Mouse (Mus musculus): Measurements from ENCODE around the gene Hist1h2bc. TPM values are rescaled to one million over a fixed set of nuclear protein-coding genes. Genes with fewer than 3 reads are reported as not detected.
"Not testable (repeated sequence)": the region's sequence is repeated elsewhere in the genome, so short reads cannot be mapped to it uniquely, and the experiment has no call there.

The Hist1h2bc gene
- polyA plus RNA-seq, 1 experiment = 55.8 TPM

DNA sequence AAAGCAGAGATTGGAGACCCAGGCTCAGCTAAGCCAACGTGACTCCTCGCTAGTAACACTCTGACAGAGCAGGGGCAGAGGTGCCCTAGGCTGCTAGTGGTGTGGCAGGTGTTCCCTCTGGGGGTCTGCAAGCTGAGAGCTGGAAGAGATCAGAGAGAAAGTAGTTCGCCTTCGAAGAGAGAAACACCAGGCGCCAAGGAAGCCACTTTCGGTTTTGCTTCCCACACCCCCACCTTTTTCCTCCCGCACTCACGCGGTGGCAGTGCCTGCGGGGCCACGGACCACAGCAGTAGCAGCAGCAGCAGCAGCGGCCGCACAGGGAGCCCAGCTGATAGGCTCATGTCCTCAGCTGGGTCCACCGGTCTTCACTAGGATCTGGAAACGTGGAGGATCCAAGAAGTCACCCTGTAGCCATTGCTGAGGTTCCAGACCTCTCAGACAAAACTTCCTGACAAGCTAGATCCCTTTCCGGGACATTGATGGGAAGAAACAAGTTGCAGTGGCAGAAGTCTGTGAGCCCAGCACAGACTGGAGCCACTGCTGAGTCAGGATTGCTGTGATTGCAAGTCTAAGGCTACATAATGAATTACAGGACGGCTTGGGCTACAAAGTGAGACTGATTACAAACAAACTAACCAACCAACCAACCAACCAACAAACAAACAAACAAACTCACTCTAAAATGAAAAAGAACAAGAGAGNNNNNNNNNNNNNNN is 26.5 kb downstream of the Hist1h2bc start, which contains the start of gene Hfe:
Hfe (minus strand) TSS at position 481 of the 716 bp plus-strand sequence.
- Histone ChIP-seq H3K27ac (ENCODE audit: insufficient read depth, low read depth, low read length) (peak within 1 kb of the TSS; percentile 87), H3K4me1 (ENCODE audit: control insufficient read depth, insufficient read depth, low read length) (peaks cover 47% of the 10 kb centered on the region), H3K4me3 (ENCODE audit: insufficient read depth, low read length) (peak within 1 kb of the TSS; percentile 84)
- no peak for TF ChIP-seq POLR2A (IDR thresholded peaks at IDR 0.05; ENCODE audit: borderline replicate concordance, low read depth, low read length)
- TF ChIP-seq CTCF (IDR thresholded peaks at IDR 0.05; ENCODE audit: low read depth, low read length) = no peak

DNA sequence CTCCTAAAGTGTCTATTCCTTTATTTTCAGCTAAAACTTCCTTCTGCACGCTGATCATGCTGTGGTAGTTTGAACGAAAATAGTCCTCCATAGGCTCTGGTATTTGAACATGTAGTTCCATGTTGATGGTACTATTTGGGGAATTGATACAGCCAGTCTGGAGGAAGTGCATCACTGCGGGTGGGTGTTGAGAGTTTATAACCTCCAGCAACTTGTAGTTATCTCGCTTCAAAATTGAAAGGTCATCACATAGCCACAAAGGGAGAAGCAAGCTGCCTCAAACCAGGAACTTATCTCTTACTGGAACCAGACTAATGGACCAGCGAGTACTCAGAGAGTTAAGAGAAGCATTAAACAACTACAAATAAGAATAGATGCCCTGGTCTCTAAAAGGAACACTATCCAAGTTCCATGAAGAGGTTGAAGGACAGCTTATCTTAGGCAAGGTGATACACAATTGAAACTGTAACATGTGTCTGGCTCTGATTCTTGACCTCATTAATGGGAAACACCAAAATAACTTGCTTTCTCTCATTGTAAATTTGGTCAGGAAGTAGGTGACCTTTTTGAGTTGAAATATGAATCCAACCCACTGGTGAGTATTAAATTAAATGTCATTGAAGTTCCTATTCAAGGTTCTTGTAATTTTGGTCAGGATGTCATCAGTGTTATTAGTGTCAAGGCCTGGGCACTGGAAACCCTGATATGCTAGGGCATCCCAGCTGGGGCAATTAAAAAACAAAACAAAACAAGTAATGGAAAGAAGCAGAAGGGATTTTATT is 32.5 kb downstream of the Hist1h2bc start:
- Histone ChIP-seq H3K27ac (ENCODE audit: insufficient read depth, low read depth, low read length) (peak overlapping the region; percentile 6), H3K4me3 (ENCODE audit: insufficient read depth, low read length) (no peak overlapping the region), H3K4me1 (ENCODE audit: control insufficient read depth, insufficient read depth, low read length) (peaks cover 33% of the 10 kb centered on the region)
- no peak for TF ChIP-seq CTCF (IDR thresholded peaks at IDR 0.05; ENCODE audit: low read depth, low read length)
- no peak for TF ChIP-seq POLR2A (IDR thresholded peaks at IDR 0.05; ENCODE audit: borderline replicate concordance, low read depth, low read length)

DNA sequence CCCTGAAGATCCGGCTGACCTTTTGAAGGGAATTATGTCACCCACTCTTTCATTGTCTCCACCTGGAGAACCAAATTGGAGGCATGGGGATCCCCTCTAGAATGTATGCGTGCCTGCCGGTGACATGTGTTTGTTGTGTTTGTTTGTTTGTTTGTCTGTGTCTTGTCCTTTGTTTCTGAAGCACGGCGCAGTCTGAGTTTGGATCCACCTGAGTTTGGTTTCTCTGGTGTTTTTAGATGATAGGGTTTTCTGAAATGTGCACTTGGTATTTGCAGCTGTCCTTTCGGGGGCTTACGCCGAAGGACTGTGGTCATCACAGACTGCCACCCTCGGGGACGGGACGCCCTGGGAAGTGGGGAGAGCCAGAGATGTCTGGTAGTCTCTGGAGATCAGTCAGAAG is 33.2 kb downstream of the Hist1h2bc start:
- H3K4me3 ChIP-seq (ENCODE audit: insufficient read depth, low read length) = no peak overlapping the region
- TF ChIP-seq POLR2A (IDR thresholded peaks at IDR 0.05; ENCODE audit: borderline replicate concordance, low read depth, low read length) (no peak), CTCF (IDR thresholded peaks at IDR 0.05; ENCODE audit: low read depth, low read length) (no peak)
- H3K27ac ChIP-seq (ENCODE audit: insufficient read depth, low read depth, low read length) = peak overlapping the region; percentile 89
- H3K4me1 ChIP-seq (ENCODE audit: control insufficient read depth, insufficient read depth, low read length) = peaks cover 26% of the 10 kb centered on the region

DNA sequence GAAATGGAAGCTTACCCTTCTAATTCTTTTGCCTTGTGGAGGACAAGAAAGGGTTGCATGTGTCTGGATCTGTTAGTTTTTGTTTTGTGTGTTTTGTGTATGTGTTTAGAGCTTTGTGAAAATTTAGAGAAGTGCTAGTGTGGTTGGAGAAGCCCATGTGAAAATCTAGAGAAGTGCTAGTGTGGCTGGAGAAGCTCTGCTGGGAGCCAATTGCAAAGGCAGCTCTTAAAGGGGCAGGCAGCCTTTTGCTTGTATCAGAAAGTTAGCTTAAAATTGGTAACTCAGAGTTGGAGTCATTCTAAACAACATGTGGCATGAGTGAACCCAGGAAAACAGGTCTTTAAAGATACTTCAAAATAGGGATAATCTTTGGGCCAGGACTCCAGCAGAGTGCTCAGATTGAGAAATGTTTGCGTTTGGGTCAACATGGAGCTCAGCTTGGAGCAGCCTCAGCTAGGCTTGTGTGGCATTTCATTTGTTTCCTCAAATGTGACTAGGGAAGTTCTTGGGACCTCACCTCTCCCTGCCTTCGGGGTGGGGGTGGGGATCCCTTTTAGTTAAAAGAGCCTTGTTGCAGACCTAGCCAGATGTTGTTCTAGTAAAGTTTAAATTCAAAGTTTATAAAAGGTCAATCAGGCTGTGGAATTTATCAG is 33.7 kb downstream of the Hist1h2bc start:
- not testable (repeated sequence) for H3K4me3 ChIP-seq (ENCODE audit: insufficient read depth, low read length)
- H3K27ac ChIP-seq (ENCODE audit: insufficient read depth, low read depth, low read length) = peak overlapping the region; percentile 89
- peaks cover 23% of the 10 kb centered on the region for H3K4me1 ChIP-seq (ENCODE audit: control insufficient read depth, insufficient read depth, low read length)

DNA sequence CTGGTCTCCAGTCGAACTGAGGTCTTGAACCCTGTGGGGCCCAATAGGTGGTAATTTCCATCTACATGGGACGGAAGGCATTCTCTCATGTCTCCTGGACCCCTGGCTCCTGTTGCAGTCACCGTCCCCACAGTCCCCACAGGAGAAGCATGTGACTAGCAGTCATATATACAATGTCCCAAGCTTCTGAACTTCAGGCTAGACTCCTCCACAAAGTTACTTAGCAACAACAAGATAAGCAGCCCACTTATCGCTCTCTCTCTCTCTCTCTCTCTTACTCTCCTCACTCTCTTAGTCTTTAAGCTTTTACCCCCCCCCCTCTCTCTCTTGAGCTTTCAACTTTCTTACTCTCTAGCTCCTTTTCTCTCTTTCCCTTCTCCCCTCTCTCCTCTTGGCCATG is 40.2 kb downstream of the Hist1h2bc start:
- Histone ChIP-seq H3K4me1 (ENCODE audit: control insufficient read depth, insufficient read depth, low read length) (peaks cover 14% of the 10 kb centered on the region), H3K27ac (ENCODE audit: insufficient read depth, low read depth, low read length) (no peak overlapping the region), H3K4me3 (ENCODE audit: insufficient read depth, low read length) (no peak overlapping the region)
- no peak for TF ChIP-seq POLR2A (IDR thresholded peaks at IDR 0.05; ENCODE audit: borderline replicate concordance, low read depth, low read length)
- TF ChIP-seq CTCF (IDR thresholded peaks at IDR 0.05; ENCODE audit: low read depth, low read length) = no peak

DNA sequence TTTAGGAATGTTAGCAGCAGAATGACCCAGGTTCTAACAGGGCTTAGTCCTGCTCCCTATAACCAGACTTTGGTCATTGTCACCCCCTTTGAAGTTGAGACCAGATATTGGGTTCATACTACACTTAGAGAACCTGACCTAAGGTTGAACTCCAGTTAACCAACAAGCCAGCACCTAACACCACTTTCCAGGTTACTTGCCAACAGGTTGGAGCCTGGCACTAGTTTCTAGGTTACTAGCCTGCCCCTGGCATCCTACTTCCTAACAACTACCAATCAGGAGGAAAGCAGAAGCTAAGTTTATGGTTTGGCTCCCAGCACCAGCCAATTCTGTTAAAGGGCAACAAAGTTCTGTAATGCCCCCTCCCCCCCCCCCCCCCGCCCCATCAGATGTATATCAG is 41.2 kb downstream of the Hist1h2bc start:
- no peak overlapping the region for H3K4me3 ChIP-seq (ENCODE audit: insufficient read depth, low read length)
- no peak overlapping the region for H3K27ac ChIP-seq (ENCODE audit: insufficient read depth, low read depth, low read length)
- peaks cover 18% of the 10 kb centered on the region for H3K4me1 ChIP-seq (ENCODE audit: control insufficient read depth, insufficient read depth, low read length)
- TF ChIP-seq POLR2A (IDR thresholded peaks at IDR 0.05; ENCODE audit: borderline replicate concordance, low read depth, low read length) (no peak), CTCF (IDR thresholded peaks at IDR 0.05; ENCODE audit: low read depth, low read length) (no peak)

DNA sequence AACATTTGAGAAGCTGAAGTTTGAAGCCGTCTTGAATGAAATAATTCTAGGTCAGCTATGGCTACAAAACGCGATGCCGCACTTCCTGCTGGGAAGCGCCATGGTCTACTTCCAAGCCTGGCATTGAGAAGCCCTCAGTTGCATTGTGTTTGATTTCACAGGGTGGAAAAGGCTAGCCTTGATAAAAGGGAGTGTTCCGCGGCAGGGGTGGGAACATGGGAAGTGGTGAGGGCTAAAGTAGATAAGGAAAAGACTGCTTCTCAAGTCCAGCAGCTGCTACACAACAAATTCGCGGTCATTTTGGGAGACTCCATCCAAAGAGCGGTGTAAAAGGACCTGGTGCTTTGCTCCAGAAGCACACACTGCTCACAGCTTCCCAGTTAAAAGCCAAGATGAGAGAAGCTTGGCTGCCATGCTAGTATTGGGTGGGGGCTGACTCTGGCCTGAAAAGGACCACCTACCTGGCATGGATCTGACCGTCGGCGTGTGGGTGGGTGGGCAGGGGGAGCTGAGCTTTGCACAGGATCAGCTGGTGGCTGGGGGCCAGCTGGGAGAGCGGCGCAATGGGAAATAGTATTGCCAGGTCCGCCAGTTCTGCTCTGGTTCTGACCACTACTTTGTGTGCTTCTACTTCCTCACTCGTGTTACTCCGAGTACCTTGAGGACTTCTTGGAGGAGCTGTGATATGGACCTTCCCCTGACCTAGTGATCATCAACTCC is 44.6 kb downstream of the Hist1h2bc start:
- Histone ChIP-seq H3K4me1 (ENCODE audit: control insufficient read depth, insufficient read depth, low read length) (peaks cover 19% of the 10 kb centered on the region), H3K4me3 (ENCODE audit: insufficient read depth, low read length) (no peak overlapping the region), H3K27ac (ENCODE audit: insufficient read depth, low read depth, low read length) (no peak overlapping the region; the same call in 1 of the 2 replicates)
- TF ChIP-seq CTCF (IDR thresholded peaks at IDR 0.05; ENCODE audit: low read depth, low read length) (no peak), POLR2A (IDR thresholded peaks at IDR 0.05; ENCODE audit: borderline replicate concordance, low read depth, low read length) (no peak)

DNA sequence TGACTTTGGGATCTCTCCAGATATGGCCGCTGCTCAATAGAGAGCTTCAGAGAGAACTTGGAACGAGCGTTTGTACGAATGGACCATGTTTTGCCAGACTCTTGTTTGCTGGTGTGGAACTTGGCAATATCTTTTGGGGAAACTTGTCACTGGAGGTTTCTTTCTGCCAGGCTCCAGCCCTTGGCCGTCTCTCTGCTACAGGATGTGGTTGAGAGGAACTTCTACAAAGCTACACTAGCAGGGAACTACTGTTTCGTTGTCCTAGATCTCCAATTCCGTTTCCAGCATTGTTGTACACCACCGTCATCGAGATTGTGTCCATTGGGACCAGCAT is 45.2 kb downstream of the Hist1h2bc start:
- H3K27ac ChIP-seq (ENCODE audit: insufficient read depth, low read depth, low read length) = no peak overlapping the region; the same call in 1 of the 2 replicates

DNA sequence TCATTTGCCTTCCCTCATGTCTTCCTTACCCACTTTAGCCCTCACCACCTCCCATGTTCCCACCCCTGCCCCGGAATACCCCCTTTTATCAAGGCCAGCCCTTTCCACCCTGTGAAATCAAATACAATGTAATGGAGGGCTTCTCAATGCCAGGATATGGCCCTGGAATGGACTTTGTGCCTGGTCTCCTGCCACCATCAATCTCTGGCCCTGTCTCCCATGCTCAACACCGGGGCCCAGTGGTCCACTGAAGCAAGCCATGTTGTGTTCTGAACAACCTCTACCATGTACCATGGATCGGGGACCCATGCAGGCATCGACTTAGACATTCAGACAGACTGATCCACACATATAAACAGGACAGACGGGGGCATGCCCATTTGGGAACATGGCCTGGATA is 45.7 kb downstream of the Hist1h2bc start:
- Histone ChIP-seq H3K27ac (ENCODE audit: insufficient read depth, low read depth, low read length) (no peak overlapping the region), H3K4me1 (ENCODE audit: control insufficient read depth, insufficient read depth, low read length) (peaks cover 19% of the 10 kb centered on the region), H3K4me3 (ENCODE audit: insufficient read depth, low read length) (no peak overlapping the region)
- TF ChIP-seq POLR2A (IDR thresholded peaks at IDR 0.05; ENCODE audit: borderline replicate concordance, low read depth, low read length) (no peak), CTCF (IDR thresholded peaks at IDR 0.05; ENCODE audit: low read depth, low read length) (no peak)

More for the DNA sequence above, 45.2 kb downstream of the Hist1h2bc start:
- Histone ChIP-seq H3K4me1 (ENCODE audit: control insufficient read depth, insufficient read depth, low read length) (peaks cover 19% of the 10 kb centered on the region), H3K4me3 (ENCODE audit: insufficient read depth, low read length) (no peak overlapping the region)
- TF ChIP-seq CTCF (IDR thresholded peaks at IDR 0.05; ENCODE audit: low read depth, low read length) = no peak
- TF ChIP-seq POLR2A (IDR thresholded peaks at IDR 0.05; ENCODE audit: borderline replicate concordance, low read depth, low read length) = no peak
